Mouse (Mus musculus): ENCODE results near the gene Pxmp2. TPM values are rescaled to one million over a fixed set of nuclear protein-coding genes. Genes with fewer than 3 reads are reported as not detected.
A peak's percentile ranks its signal among the peaks of the same experiment; 100 is the strongest.

The Pxmp2 gene
- polyA plus RNA-seq (2016; fragmentation: Nextera tagmentation; extraction: Ambion mirVana), result 14.8 and 16.6 TPM in 2 replicates

GRCm38 (mm10) chr5:110285770-110286445, at the start of gene Pxmp2, which contains the start of gene Pole:
TSS of gene Pxmp2 (minus strand) at chr5:110286186.
TSS of gene Pole (plus strand) at chr5:110286306.
- H3K27me3 ChIP-seq (replicated peaks), result no peaks in the 10 kb centered on the region
- under 1% methylated on average over 59 of the region's 64 CpGs for WGBS
- peaks cover 17% of the 10 kb centered on the region for H3K4me1 ChIP-seq (replicated peaks)
- peak within 1 kb of the TSS; percentile 66 for H3K4me3 ChIP-seq
- peak within 1 kb of the TSS; percentile 93 for H3K4me2 ChIP-seq
- ATAC-seq (ENCODE audit: insufficient number of reproducible peaks, low FRiP score), result peak; percentile 99
- H3K27ac ChIP-seq (ENCODE audit: poor library complexity, severe bottlenecking), result peak within 1 kb of the TSS; percentile 14; the same call in 1 of the 2 replicates
- H3K9ac ChIP-seq, result peak within 1 kb of the TSS; percentile 78
- no peaks in the 10 kb centered on the region for H3K9me3 ChIP-seq (replicated peaks)
- peaks cover 18% of the 10 kb centered on the region for H3K36me3 ChIP-seq

- H3K4me3 ChIP-seq, result no peak overlapping the region
- WGBS, result 74% methylated on average over 3 of the region's 3 CpGs
- no peaks in the 10 kb centered on the region for H3K27me3 ChIP-seq (replicated peaks)
- no peak overlapping the region for H3K9ac ChIP-seq
- no peak overlapping the region for H3K27ac ChIP-seq (ENCODE audit: poor library complexity, severe bottlenecking)
- ATAC-seq (ENCODE audit: insufficient number of reproducible peaks, low FRiP score), result no peak
- no peaks in the 10 kb centered on the region for H3K9me3 ChIP-seq (replicated peaks)
- H3K36me3 ChIP-seq, result peaks cover 78% of the 10 kb centered on the region
- no peak overlapping the region for H3K4me2 ChIP-seq
- H3K4me1 ChIP-seq (replicated peaks), result no peaks in the 10 kb centered on the region
Measured at GRCm38 (mm10) chr5:110330508-110330907, 44.5 kb upstream of the Pxmp2 start.

GRCm38 (mm10) chr5:110313127-110313526, 27.1 kb upstream of the Pxmp2 start:
- no peak for ATAC-seq (ENCODE audit: insufficient number of reproducible peaks, low FRiP score)
- Histone ChIP-seq H3K4me3 (no peak overlapping the region), H3K27ac (ENCODE audit: poor library complexity, severe bottlenecking) (no peak overlapping the region), H3K4me1 (replicated peaks) (no peaks in the 10 kb centered on the region), H3K9me3 (replicated peaks) (no peaks in the 10 kb centered on the region), H3K4me2 (no peak overlapping the region), H3K9ac (no peak overlapping the region), H3K27me3 (replicated peaks) (no peaks in the 10 kb centered on the region), H3K36me3 (peaks cover 73% of the 10 kb centered on the region)
- 93% methylated on average over 3 of the region's 3 CpGs for WGBS

- Histone ChIP-seq H3K27ac (ENCODE audit: poor library complexity, severe bottlenecking) (no peak overlapping the region), H3K27me3 (replicated peaks) (no peaks in the 10 kb centered on the region), H3K36me3 (peaks cover 80% of the 10 kb centered on the region), H3K9me3 (replicated peaks) (no peaks in the 10 kb centered on the region), H3K4me3 (no peak overlapping the region), H3K9ac (no peak overlapping the region), H3K4me1 (replicated peaks) (no peaks in the 10 kb centered on the region), H3K4me2 (no peak overlapping the region)
- ATAC-seq (ENCODE audit: insufficient number of reproducible peaks, low FRiP score), result no peak
- 91% methylated on average over 7 of the region's 7 CpGs for WGBS
Measured at GRCm38 (mm10) chr5:110308861-110309260, 22.9 kb upstream of the Pxmp2 start.

- H3K4me3 ChIP-seq, result no peak overlapping the region
- H3K9ac ChIP-seq, result no peak overlapping the region
- no peaks in the 10 kb centered on the region for H3K9me3 ChIP-seq (replicated peaks)
- H3K36me3 ChIP-seq, result peaks cover 92% of the 10 kb centered on the region
- no peak overlapping the region for H3K4me2 ChIP-seq
- no peaks in the 10 kb centered on the region for H3K27me3 ChIP-seq (replicated peaks)
- ATAC-seq (ENCODE audit: insufficient number of reproducible peaks, low FRiP score), result no peak
- no peak overlapping the region for H3K27ac ChIP-seq (ENCODE audit: poor library complexity, severe bottlenecking)
- no peaks in the 10 kb centered on the region for H3K4me1 ChIP-seq (replicated peaks)
- 96% methylated on average over 2 of the region's 2 CpGs for WGBS
Measured at GRCm38 (mm10) chr5:110300591-110300990, 14.6 kb upstream of the Pxmp2 start.

GRCm38 (mm10) chr5:110296637-110297036, 10.7 kb upstream of the Pxmp2 start:
- no peak overlapping the region for H3K27ac ChIP-seq (ENCODE audit: poor library complexity, severe bottlenecking)
- H3K9me3 ChIP-seq (replicated peaks), result no peaks in the 10 kb centered on the region
- H3K4me2 ChIP-seq, result no peak overlapping the region
- no peaks in the 10 kb centered on the region for H3K4me1 ChIP-seq (replicated peaks)
- ATAC-seq (ENCODE audit: insufficient number of reproducible peaks, low FRiP score), result no peak
- H3K36me3 ChIP-seq, result peaks cover 88% of the 10 kb centered on the region
- no peaks in the 10 kb centered on the region for H3K27me3 ChIP-seq (replicated peaks)
- 86% methylated on average over 1 of the region's 1 CpGs for WGBS
- H3K4me3 ChIP-seq, result no peak overlapping the region
- no peak overlapping the region for H3K9ac ChIP-seq

GRCm38 (mm10) chr5:110291649-110292048, 5.7 kb upstream of the Pxmp2 start:
- H3K36me3 ChIP-seq, result peaks cover 69% of the 10 kb centered on the region
- H3K4me1 ChIP-seq (replicated peaks), result peaks cover 7% of the 10 kb centered on the region
- H3K27ac ChIP-seq (ENCODE audit: poor library complexity, severe bottlenecking), result no peak overlapping the region
- no peaks in the 10 kb centered on the region for H3K27me3 ChIP-seq (replicated peaks)
- no peak overlapping the region for H3K4me2 ChIP-seq
- no peak overlapping the region for H3K4me3 ChIP-seq
- no peak for ATAC-seq (ENCODE audit: insufficient number of reproducible peaks, low FRiP score)
- 91% methylated on average over 1 of the region's 1 CpGs for WGBS
- H3K9me3 ChIP-seq (replicated peaks), result no peaks in the 10 kb centered on the region
- H3K9ac ChIP-seq, result no peak overlapping the region

- no peaks in the 10 kb centered on the region for H3K9me3 ChIP-seq (replicated peaks)
- no peaks in the 10 kb centered on the region for H3K27me3 ChIP-seq (replicated peaks)
- H3K4me2 ChIP-seq, result peak overlapping the region; percentile 93
- WGBS, result 79% methylated on average over 2 of the region's 2 CpGs
- peak overlapping the region; percentile 66 for H3K4me3 ChIP-seq
- peak overlapping the region; percentile 52; the same call in 1 of the 2 replicates for H3K9ac ChIP-seq
- H3K4me1 ChIP-seq (replicated peaks), result peaks cover 17% of the 10 kb centered on the region
- peaks cover 30% of the 10 kb centered on the region for H3K36me3 ChIP-seq
- ATAC-seq (ENCODE audit: insufficient number of reproducible peaks, low FRiP score), result no peak
- H3K27ac ChIP-seq (ENCODE audit: poor library complexity, severe bottlenecking), result no peak overlapping the region
Measured at GRCm38 (mm10) chr5:110287084-110287475, 1.1 kb upstream of the Pxmp2 start.

- H3K4me3 ChIP-seq, result peak overlapping the region; percentile 66
- whole genome bisulfite sequencing, result 3% methylated on average over 29 of the region's 31 CpGs
- ATAC-seq (ENCODE audit: insufficient number of reproducible peaks, low FRiP score), result peak; percentile 75
- H3K27me3 ChIP-seq (replicated peaks), result no peaks in the 10 kb centered on the region
- H3K27ac ChIP-seq (ENCODE audit: poor library complexity, severe bottlenecking), result peak overlapping the region; percentile 1; the same call in 1 of the 2 replicates
- H3K4me1 ChIP-seq (replicated peaks), result peaks cover 17% of the 10 kb centered on the region
- H3K9ac ChIP-seq, result peak overlapping the region; percentile 78
- H3K36me3 ChIP-seq, result peaks cover 25% of the 10 kb centered on the region
- H3K4me2 ChIP-seq, result peak overlapping the region; percentile 93
- H3K9me3 ChIP-seq (replicated peaks), result no peaks in the 10 kb centered on the region
Measured at GRCm38 (mm10) chr5:110286446-110287083, 579 bp upstream of the Pxmp2 start.

- no peaks in the 10 kb centered on the region for H3K9me3 ChIP-seq (replicated peaks)
- WGBS, result 3% methylated on average over 15 of the region's 15 CpGs
- peak overlapping the region; percentile 66 for H3K4me3 ChIP-seq
- H3K27ac ChIP-seq (ENCODE audit: poor library complexity, severe bottlenecking), result no peak overlapping the region
- H3K27me3 ChIP-seq (replicated peaks), result no peaks in the 10 kb centered on the region
- peaks cover 12% of the 10 kb centered on the region for H3K36me3 ChIP-seq
- no peak for ATAC-seq (ENCODE audit: insufficient number of reproducible peaks, low FRiP score)
- H3K4me2 ChIP-seq, result peak overlapping the region; percentile 93
- H3K9ac ChIP-seq, result peak overlapping the region; percentile 67
- H3K4me1 ChIP-seq (replicated peaks), result peaks cover 17% of the 10 kb centered on the region
Measured at GRCm38 (mm10) chr5:110285156-110285555, 830 bp downstream of the Pxmp2 start.

- Histone ChIP-seq H3K27me3 (replicated peaks) (no peaks in the 10 kb centered on the region), H3K36me3 (peaks cover 6% of the 10 kb centered on the region), H3K4me3 (peak overlapping the region; percentile 66), H3K9ac (peak overlapping the region; percentile 67; the same call in 1 of the 2 replicates), H3K4me1 (replicated peaks) (peaks cover 17% of the 10 kb centered on the region), H3K27ac (ENCODE audit: poor library complexity, severe bottlenecking) (no peak overlapping the region), H3K9me3 (replicated peaks) (no peaks in the 10 kb centered on the region), H3K4me2 (peak overlapping the region; percentile 93)
- ATAC-seq (ENCODE audit: insufficient number of reproducible peaks, low FRiP score), result no peak
- WGBS, result 4% methylated on average over 4 of the region's 4 CpGs
Measured at GRCm38 (mm10) chr5:110284536-110284935, 1.4 kb downstream of the Pxmp2 start.
